Mouse (Mus musculus) C2C12 (cell line): ENCODE measurements around the gene Card14. TPM values are rescaled to one million over a fixed set of nuclear protein-coding genes. Genes with fewer than 3 reads are reported as not detected.
A peak's percentile ranks its signal among the peaks of the same experiment; 100 is the strongest.

Experiments used
- H3K27me3 ChIP-seq: one replicate; pipeline ENCODE4 v1.6.1; 2011; ENCODE audit not compliant: control insufficient read depth, insufficient read depth, insufficient read length
- H3K36me3 ChIP-seq: one replicate; pipeline ENCODE4 v1.6.1; 2011; ENCODE audit not compliant: control insufficient read depth, insufficient read depth
- H3K4me3 ChIP-seq: one replicate; pipeline ENCODE4 v1.5.1; 2011; ENCODE audit warnings: mild to moderate bottlenecking, control low read depth; ENCODE audit not compliant: poor library complexity, insufficient read depth, severe bottlenecking
- H3K79me2 ChIP-seq: one replicate; pipeline ENCODE4 v1.6.1; 2011; ENCODE audit not compliant: control insufficient read depth, insufficient read depth
- H3K79me3 ChIP-seq: one replicate; pipeline ENCODE4 v1.6.1; 2011; ENCODE audit warnings: low read depth, control low read depth
- H3ac ChIP-seq: one replicate; pipeline ENCODE3; 2011; ENCODE audit warnings: low read depth; ENCODE audit not compliant: control insufficient read depth, insufficient read length
- CEBPB ChIP-seq: IDR thresholded peaks from one replicate; pipeline ENCODE4 v1.6.1; 2011; ENCODE audit warnings: low read depth, mild to moderate bottlenecking, control low read depth, moderate library complexity
- CTCF ChIP-seq: IDR thresholded peaks from one replicate; pipeline ENCODE4 v1.5.1; 2011; ENCODE audit not compliant: control insufficient read depth, insufficient read depth, insufficient read length
- FOSL1 ChIP-seq: IDR thresholded peaks from one replicate; pipeline ENCODE4 v1.8.0; 2011; ENCODE audit warnings: mild to moderate bottlenecking, low read length; ENCODE audit not compliant: poor library complexity, insufficient read depth, severe bottlenecking
- MAX ChIP-seq: IDR thresholded peaks from one replicate; pipeline ENCODE4 v1.6.1; 2011; ENCODE audit warnings: mild to moderate bottlenecking, control low read depth
- MYOD1 ChIP-seq: IDR thresholded peaks from one replicate; pipeline ENCODE4 v1.6.1; 2011; ENCODE audit warnings: low read depth; ENCODE audit not compliant: control insufficient read depth, insufficient read length
- MYOG ChIP-seq: IDR thresholded peaks from one replicate; pipeline ENCODE4 v1.6.1; 2011; ENCODE audit not compliant: control insufficient read depth, insufficient read length; ENCODE audit errors: extremely low read depth
- USF1 ChIP-seq: IDR thresholded peaks from one replicate; pipeline ENCODE4 v1.6.1; 2011; ENCODE audit warnings: low read depth, mild to moderate bottlenecking, control low read depth, moderate library complexity
- polyA plus RNA-seq: library from polyadenylated mRNA; unstranded; fragments of >200 nt; fragmentation: generic; extraction: Trizol; gene quantifications from one replicate; pipeline ENCODE4 v1.2.1, GENCODE M21; 2012; ENCODE audit warnings: missing spikeins

Card14 gene
- polyA plus RNA-seq, 1 experiment, result not detected

DNA sequence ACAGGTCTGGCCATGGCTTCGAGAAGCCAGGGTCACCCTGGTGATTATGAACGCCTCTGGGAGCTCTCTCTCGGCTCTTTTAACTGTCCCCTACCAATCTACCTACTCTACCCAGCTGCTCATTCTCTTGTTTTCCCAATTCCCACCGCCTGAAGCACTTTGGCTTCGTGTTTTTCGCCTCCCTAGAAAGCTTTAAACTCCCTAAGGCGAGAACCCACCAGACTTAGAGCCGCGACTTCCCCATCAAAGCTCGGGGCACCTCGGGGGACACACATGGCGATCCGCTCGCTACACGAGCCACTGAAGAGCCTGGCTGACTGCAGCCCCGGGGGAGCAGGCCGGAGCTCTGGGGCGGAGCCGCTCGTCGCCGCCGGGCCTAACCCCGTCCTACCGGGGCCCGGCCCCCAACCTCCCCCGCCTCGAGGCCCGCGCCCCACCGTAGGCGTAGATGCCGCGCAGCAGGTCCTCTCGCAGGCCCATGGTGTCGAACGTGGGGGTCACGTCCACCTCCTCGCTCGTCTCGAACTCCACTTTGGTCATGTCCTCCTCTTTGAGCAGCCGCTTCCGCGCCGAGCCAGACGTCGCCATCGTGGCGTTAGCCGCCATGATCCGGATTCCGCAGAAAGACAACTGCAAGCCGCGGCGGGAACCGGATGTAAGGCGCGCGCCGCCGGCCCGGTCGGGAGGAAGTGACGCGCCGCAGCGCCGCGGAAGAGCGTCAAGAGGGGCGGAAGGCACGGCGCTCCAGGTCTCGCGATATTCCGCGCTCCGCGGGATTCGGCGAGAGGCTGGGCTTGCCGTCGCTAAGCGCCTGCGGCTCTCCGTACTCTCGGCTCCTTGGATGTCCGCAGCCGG, 8.0 kb upstream of the Card14 start, which contains the start of gene Eif4a3:
TSS of gene Eif4a3 (minus strand) at position 699 of the 855 bp plus-strand sequence.
- Histone ChIP-seq H3K27me3 (peaks cover 21% of the 10 kb centered on the region), H3K36me3 (peaks cover 37% of the 10 kb centered on the region), H3K79me2 (peaks cover 54% of the 10 kb centered on the region), H3K79me3 (peaks cover 40% of the 10 kb centered on the region), H3K4me3 (peak within 1 kb of the TSS; percentile 99), H3ac (peak within 1 kb of the TSS; percentile 95)
- TF ChIP-seq CEBPB, result no peak
- TF ChIP-seq MAX, result peak; percentile 75

DNA sequence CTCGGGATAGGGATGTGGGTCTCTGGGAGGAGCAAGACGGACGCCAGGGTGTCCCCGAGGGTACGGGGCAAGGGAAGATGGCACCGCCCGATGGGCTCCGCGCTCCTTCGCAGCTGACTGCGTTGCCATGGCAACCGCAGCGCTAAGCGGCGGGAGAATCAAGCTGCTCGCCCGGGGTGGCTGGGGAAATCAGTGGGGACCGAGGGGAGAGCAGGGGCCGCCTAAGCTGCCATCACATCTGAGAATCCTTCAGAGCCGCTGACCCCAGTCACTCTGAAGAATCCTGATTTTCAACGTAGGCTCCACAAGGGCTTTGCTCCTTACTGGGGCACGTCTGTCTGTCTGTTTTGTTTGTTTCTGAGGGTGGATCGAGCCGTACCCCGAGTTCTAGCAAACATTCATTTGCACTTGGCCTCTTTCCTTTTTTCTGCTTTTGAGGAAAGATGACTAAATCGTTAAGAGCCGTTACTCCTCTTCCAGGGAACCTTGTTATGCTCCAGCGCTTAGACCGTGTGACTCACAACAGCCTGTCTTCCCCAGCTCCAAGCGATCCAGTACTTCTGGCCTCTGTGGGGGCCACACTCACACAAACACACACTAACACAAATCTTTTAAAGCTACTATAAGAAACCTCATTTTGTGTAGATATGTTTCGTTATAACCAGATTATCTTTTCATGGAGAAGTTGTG, 7.2 kb upstream of the Card14 start:
- H3K4me3 ChIP-seq, result peak overlapping the region; percentile 99
- H3K36me3 ChIP-seq, result peaks cover 29% of the 10 kb centered on the region
- H3ac ChIP-seq, result peak overlapping the region; percentile 95
- H3K79me2 ChIP-seq, result peaks cover 46% of the 10 kb centered on the region
- H3K79me3 ChIP-seq, result peaks cover 40% of the 10 kb centered on the region
- no peak for TF ChIP-seq MYOD1
- no peak for TF ChIP-seq CTCF
- TF ChIP-seq MYOG, result no peak
- no peak for TF ChIP-seq USF1
- no peak for TF ChIP-seq FOSL1
- TF ChIP-seq MAX, result no peak
- no peak for TF ChIP-seq CEBPB
- peaks cover 29% of the 10 kb centered on the region for H3K27me3 ChIP-seq

DNA sequence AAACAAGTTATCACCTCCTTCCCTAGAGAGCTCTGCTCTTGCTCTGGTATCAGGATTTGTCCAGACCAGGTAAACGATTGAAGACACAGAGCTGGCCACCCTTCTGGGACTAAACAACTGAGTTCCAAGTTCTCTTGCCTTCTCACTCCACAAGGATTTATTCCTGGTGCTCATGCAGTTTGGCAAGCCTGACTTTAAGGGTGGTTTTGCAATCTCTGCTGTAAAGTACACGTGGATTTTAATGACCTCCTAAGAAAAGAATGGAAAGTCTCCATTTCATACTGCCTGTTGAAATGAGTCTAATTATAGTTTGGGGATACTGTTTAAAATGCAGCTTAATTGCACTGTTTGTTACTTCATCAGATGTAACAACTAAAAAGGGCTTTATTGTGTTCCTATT, 6.6 kb upstream of the Card14 start:
- Histone ChIP-seq H3K36me3 (peaks cover 23% of the 10 kb centered on the region), H3K4me3 (no peak overlapping the region), H3K27me3 (peaks cover 29% of the 10 kb centered on the region), H3ac (peak overlapping the region; percentile 10), H3K79me2 (peaks cover 40% of the 10 kb centered on the region), H3K79me3 (peaks cover 37% of the 10 kb centered on the region)
- no peak for TF ChIP-seq USF1
- no peak for TF ChIP-seq CEBPB
- no peak for TF ChIP-seq MAX
- no peak for TF ChIP-seq MYOG
- TF ChIP-seq MYOD1, result no peak
- no peak for TF ChIP-seq CTCF
- TF ChIP-seq FOSL1, result no peak

DNA sequence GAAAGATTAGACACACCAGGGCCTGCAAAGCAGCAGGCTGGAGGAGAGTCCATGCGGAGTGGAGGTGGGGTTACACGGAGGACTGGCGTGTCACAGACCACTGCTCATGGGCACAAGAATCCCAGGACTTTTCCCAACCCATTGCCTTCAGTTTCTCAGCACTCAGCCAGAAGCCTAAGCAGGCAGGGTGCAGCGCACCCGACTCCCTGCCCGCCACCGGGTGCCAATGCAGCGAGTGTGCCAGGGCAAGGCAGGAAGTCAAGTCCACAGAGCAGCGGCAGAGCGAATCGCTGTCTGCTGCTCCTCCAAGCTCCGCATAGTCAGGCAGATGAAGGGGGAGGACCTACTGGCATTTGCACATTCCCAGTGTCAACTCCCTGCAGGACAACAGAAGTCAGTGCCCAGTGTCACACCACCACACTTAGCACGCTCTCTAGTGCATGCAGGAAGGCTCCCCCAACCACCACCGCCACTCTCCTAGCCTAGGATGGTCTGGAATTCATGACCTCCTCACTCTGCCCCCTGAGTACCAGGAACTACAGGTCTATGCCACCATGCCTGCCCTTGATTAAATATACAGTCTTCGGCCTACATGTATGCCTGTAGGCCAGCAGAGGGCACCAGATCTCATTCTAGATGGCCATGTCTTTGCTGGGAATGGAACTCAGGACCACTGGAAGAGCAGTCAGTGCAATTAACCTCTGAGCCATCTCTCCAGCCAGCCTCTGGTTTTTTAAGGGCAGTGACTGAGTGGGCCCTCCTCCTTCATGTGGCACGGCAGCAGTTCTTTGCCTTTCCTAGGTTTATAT, 2.5 kb upstream of the Card14 start:
- TF ChIP-seq CEBPB, result no peak
- peak; percentile 58 for TF ChIP-seq CTCF
- TF ChIP-seq USF1, result no peak
- no peaks in the 10 kb centered on the region for H3K79me2 ChIP-seq
- H3K79me3 ChIP-seq, result no peaks in the 10 kb centered on the region
- H3K36me3 ChIP-seq, result no peaks in the 10 kb centered on the region
- H3K27me3 ChIP-seq, result peaks cover 49% of the 10 kb centered on the region
- no peak overlapping the region for H3K4me3 ChIP-seq
- no peak overlapping the region for H3ac ChIP-seq

DNA sequence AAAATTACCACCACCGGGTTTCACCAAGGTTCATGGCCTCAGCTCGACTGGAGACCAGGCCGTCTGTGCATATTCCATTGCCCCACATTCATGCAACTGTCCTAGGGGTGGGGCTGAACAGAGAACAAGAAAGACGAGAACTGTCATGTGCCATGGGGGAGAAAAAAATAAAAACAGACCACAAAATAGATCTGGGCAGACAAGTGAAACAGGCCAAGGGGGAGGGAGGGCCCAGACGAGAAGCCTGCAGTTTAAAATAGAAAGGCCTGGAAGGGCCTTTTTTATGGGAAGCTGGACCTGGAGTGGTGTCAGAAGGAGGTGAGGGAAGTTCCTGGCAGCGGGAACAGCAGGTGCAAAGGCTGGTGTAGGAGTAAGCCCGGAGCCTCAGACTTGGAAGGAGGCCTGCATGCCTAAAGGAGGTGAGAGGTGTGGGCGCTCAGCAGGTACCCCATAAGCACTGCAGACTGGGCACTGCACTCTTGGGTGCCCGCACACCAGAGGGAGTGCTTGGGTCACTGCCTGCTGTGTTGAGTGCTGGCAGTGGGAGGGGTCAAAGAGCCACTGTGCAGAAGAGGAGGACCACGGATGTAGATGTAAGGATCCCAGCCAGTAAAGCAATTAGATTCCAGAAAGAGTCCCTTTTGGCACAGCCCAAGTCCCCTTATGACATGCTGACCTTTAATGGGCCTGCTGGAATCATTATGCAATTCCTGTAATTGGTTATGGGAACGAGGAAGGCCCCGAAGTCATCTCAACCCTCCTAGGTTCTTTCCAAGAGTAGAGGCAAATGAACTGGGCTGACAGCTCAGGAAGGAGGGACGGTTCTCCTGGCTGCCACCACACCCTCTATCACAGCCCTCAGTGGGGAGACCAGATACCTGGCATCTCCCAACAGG, 558 bp upstream of the Card14 start:
- TF ChIP-seq CEBPB (no peak), MYOD1 (no peak), USF1 (no peak), CTCF (no peak), MYOG (no peak), MAX (no peak), FOSL1 (no peak)
- Histone ChIP-seq H3K36me3 (no peaks in the 10 kb centered on the region), H3K27me3 (peaks cover 54% of the 10 kb centered on the region), H3K79me3 (no peaks in the 10 kb centered on the region), H3K4me3 (no peak overlapping the region), H3K79me2 (no peaks in the 10 kb centered on the region), H3ac (no peak overlapping the region)
